Mouse (Mus musculus) embryonic facial prominence, embryonic 10.5 days (tissue): ENCODE results near the gene Mroh2a. TPM values are rescaled to one million over a fixed set of nuclear protein-coding genes. Genes with fewer than 3 reads are reported as not detected.

ENCODE experiments used
- DNase-seq: peaks from one replicate; pipeline ENCODE4 v3.0.0-alpha.2; 2017; ENCODE audit warnings: low spot score
- H3K27ac ChIP-seq: fragments of 300-500 bp; sonication (generic); replicated peaks from 2 replicates; pipeline ENCODE4 v1.5.1; 2016; ENCODE audit warnings: mild to moderate bottlenecking
- H3K27me3 ChIP-seq: fragments of 300-500 bp; sonication (generic); replicated peaks from 2 replicates; pipeline ENCODE4 v1.6.1; 2016; ENCODE audit warnings: low read depth, mild to moderate bottlenecking; ENCODE audit not compliant: poor library complexity, severe bottlenecking
- H3K36me3 ChIP-seq: fragments of 300-500 bp; sonication (generic); replicated peaks from 2 replicates; pipeline ENCODE4 v1.6.1; 2016; ENCODE audit warnings: mild to moderate bottlenecking, moderate library complexity
- H3K4me1 ChIP-seq: fragments of 300-500 bp; sonication (generic); 2 replicates; pipeline ENCODE4 v1.6.1; 2016
- H3K4me3 ChIP-seq: fragments of 300-500 bp; sonication (generic); 2 replicates; pipeline ENCODE4 v1.5.1; 2016; ENCODE audit warnings: mild to moderate bottlenecking, moderate library complexity
- H3K9me3 ChIP-seq: fragments of 300-500 bp; sonication (generic); 2 replicates; pipeline ENCODE4 v1.6.1; 2016; ENCODE audit warnings: mild to moderate bottlenecking
- WGBS: fragments of 180-500 bp; shearing (Covaris S2); methylation state at CpG from one replicate; pipeline ENCODE4 v1.1.7; 2016; 5-methylcytosine and 5-hydroxymethylcytosine counted together
- polyA plus RNA-seq: library from polyadenylated mRNA; unstranded; fragments of >200 nt; fragmentation: Nextera tagmentation; extraction: Ambion mirVana; gene quantifications from 2 replicates; pipeline ENCODE4 v1.2.1, GENCODE M21; 2016

Gene Mroh2a
- polyA plus RNA-seq, 1 experiment from 2014 or later, result 1.1 TPM

GRCm38 (mm10) chr1:88272851-88273250 is 46.1 kb downstream of the Mroh2a start:
- Histone ChIP-seq H3K36me3 (peaks cover 79% of the 10 kb centered on the region), H3K4me3 (no peak overlapping the region), H3K4me1 (peaks cover 18% of the 10 kb centered on the region), H3K27me3 (no peaks in the 10 kb centered on the region), H3K27ac (no peak overlapping the region), H3K9me3 (peaks cover 32% of the 10 kb centered on the region)
- WGBS, result 66% methylated on average over 4 of the region's 4 CpGs
- no peak for DNase-seq

DNA sequence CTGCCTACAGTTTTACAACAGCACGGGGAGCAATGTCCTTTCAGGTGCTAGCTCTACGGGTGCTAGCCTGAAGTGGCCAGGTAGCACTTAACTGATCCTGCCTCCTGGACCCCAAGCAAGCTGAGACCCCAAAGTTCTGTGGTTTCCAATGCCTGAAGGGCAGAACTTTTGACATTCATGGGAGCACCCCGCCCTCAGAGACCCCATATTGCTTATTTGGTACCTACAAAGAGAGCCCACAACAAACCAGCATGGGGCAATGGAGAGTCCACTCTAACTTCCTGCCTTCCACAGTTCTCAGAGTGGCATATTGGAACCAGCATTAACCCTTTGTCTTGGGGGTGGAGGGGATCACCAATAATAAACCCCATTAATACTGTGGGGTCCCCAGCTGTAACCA is 46.5 kb downstream of the Mroh2a start:
- Histone ChIP-seq H3K4me1 (peaks cover 18% of the 10 kb centered on the region), H3K4me3 (no peak overlapping the region), H3K27ac (no peak overlapping the region), H3K9me3 (peaks cover 36% of the 10 kb centered on the region), H3K36me3 (peaks cover 74% of the 10 kb centered on the region), H3K27me3 (no peaks in the 10 kb centered on the region)
- 96% methylated on average over 3 of the region's 3 CpGs for WGBS
- no peak for DNase-seq

- H3K27ac ChIP-seq, result no peak overlapping the region
- H3K9me3 ChIP-seq, result peaks cover 35% of the 10 kb centered on the region
- H3K27me3 ChIP-seq, result no peaks in the 10 kb centered on the region
- WGBS, result 85% methylated on average over 4 of the region's 4 CpGs
- peaks cover 18% of the 10 kb centered on the region for H3K4me1 ChIP-seq
- H3K4me3 ChIP-seq, result no peak overlapping the region
- peaks cover 69% of the 10 kb centered on the region for H3K36me3 ChIP-seq
- no peak for DNase-seq
Observed at GRCm38 (mm10) chr1:88273832-88274231, 47.0 kb downstream of the Mroh2a start.

DNA sequence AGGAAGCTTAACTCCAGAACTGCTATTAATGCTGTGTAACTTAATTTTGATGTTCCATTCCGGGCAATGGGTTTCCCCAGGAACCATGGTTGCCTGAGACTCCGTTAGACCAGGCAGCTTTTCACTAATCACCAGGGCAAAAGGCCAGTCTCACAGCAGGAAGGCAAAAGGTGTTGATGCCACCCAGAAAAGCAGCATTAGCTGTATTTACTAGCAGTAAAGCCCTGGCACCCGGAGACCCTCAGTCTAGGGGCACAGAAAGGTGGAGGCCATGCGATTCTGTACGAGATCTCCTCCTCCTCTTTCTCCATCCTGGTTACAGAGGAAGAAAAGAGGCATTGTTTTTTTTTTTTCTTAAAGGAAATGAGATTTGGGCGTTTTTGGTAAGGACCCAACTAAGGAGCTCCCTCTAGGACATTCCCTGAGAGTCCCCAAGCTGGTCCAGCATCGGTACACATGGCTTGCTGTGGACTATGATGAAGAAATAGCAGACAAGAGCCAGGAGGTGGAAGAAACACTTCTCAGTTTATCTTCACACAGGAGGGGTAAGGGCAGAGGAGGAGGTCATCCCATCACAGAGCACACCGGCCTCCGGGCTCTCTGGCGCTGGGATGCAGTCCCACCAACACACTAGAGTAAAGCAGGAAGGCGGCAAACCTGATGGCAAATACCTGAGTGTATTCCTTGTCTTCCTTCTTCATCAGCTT is 47.7 kb downstream of the Mroh2a start:
- 74% methylated on average over 11 of the region's 11 CpGs for WGBS

GRCm38 (mm10) chr1:88275078-88275680 is 48.4 kb downstream of the Mroh2a start:
- Histone ChIP-seq H3K4me3 (peak overlapping the region; percentile 59; the same call in 1 of the 2 replicates), H3K9me3 (peaks cover 33% of the 10 kb centered on the region), H3K27me3 (no peaks in the 10 kb centered on the region), H3K36me3 (peaks cover 56% of the 10 kb centered on the region), H3K4me1 (peaks cover 18% of the 10 kb centered on the region), H3K27ac (no peak overlapping the region)
- DNase-seq, result no peak
- 70% methylated on average over 13 of the region's 13 CpGs for WGBS

More for the DNA sequence above, 47.7 kb downstream of the Mroh2a start:
- no peak for DNase-seq
- Histone ChIP-seq H3K4me1 (peaks cover 18% of the 10 kb centered on the region), H3K27ac (no peak overlapping the region), H3K9me3 (peaks cover 35% of the 10 kb centered on the region), H3K27me3 (no peaks in the 10 kb centered on the region), H3K4me3 (no peak overlapping the region), H3K36me3 (peaks cover 62% of the 10 kb centered on the region)

- WGBS, result 71% methylated on average over 13 of the region's 13 CpGs
- Histone ChIP-seq H3K36me3 (peaks cover 51% of the 10 kb centered on the region), H3K27ac (peak overlapping the region; percentile 89), H3K27me3 (no peaks in the 10 kb centered on the region), H3K4me1 (peaks cover 18% of the 10 kb centered on the region), H3K9me3 (peaks cover 36% of the 10 kb centered on the region), H3K4me3 (peak overlapping the region; percentile 59)
- DNase-seq, result no peak
Observed at GRCm38 (mm10) chr1:88275698-88276523, 49.1 kb downstream of the Mroh2a start.

DNA sequence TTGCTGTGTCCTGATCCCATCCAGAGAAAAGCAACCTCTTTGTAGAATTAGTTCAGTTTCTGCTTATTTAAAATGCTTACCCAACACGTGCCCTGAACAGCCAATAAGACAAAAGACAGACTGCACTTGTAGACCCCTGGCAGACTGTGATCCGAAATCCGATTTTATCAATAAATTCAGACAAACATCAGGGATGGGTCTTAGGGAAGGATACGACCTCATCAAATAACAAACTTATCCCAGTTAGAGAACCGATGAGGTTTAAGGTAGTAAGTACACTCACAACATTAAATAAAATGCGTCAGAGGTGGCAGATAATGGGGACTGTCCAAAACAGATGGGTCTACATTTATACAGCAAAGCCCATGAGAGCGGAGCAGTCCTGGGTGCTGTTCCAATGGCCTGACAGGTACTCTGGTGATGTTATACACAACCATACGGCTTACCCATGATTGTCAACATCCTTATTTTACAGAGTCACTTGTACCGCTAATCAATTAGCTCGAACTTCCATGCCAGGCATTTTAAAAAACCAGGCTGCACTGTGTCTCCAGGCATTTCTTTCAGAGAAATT is 49.8 kb downstream of the Mroh2a start:
- DNase-seq, result no peak
- H3K9me3 ChIP-seq, result peaks cover 40% of the 10 kb centered on the region
- H3K27me3 ChIP-seq, result no peaks in the 10 kb centered on the region
- peak overlapping the region; percentile 89 for H3K27ac ChIP-seq
- H3K4me3 ChIP-seq, result peak overlapping the region; percentile 59
- WGBS, result 39% methylated on average over 10 of the region's 10 CpGs
- peaks cover 18% of the 10 kb centered on the region for H3K4me1 ChIP-seq
- H3K36me3 ChIP-seq, result peaks cover 45% of the 10 kb centered on the region

DNA sequence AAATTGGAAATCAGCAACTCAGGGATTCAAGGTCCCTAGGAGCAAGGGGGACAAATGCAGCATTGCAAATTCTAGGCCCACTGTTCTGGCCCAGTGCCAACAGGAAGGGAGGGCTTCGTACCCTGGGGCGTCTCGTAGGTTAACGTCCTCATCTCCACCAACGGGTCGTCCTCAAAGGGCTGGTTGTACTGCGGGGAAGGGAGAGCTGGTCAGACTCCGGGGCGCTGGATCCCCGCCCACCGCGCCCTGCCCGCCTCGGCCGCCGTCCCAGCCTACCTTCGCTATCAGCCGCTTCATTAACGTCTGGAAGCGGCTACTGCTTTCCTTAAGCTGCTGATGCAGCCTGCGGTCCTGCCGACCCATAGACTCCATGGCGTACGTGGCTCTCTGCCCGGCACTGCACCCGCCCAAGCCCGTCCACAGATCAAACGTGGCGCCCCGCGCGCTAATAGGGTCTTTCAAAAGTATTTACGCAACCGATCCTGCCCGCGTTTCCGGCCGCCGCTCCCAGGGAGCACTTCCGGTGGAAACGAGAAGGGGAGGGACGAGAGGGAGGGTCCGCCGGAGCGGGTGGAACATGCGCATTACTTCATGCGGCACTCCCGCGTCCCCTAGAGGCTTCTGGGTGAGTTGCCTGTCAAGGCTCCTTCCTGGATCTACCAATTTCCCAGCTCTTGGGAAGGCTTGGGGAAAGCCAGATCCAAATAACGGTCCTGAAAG is 50.5 kb downstream of the Mroh2a start, which contains the start of the genes Hjurp and Trpm8:
Gene Hjurp, minus strand, starts transcription at position 536 of the 720 bp plus-strand sequence.
Gene Trpm8, plus strand, starts transcription at position 564 of the 720 bp plus-strand sequence.
- peaks cover 46% of the 10 kb centered on the region for H3K9me3 ChIP-seq
- under 1% methylated on average over 50 of the region's 50 CpGs for WGBS

DNA sequence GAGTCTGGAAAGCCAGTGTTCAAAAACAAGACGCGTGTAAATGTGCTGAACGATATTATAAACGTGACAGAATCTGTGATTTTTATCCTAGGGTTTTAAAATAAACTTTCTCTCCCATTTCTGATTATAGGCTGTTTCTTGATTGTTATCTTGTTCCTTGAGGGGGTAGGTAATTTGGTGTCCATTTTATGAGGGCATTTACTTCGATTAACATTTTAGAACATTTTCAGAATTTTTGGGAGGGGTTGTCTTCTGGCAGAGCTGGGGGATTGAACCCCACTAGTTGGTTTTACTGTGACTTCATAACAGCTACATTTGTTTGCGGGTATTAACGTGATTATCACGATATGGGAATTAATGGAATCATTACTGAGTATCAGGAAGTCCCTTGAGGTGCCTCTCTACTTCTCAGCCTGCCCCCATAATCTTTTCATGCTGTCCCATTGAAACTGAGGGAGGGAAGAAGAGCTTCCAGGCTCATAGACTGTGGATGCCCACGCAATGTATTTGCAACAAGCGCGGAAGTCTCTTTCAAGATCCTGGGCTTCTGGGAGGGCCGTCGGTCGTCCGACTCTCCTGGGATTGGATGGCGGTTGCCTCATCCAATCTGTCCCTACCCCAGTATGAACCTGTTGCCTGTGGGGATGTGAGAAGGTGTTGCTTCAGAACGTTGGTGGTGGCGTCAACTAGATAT is 51.2 kb downstream of the Mroh2a start:
- peaks cover 49% of the 10 kb centered on the region for H3K9me3 ChIP-seq
- peaks cover 18% of the 10 kb centered on the region for H3K4me1 ChIP-seq
- DNase-seq, result no peak
- peak overlapping the region; percentile 59 for H3K4me3 ChIP-seq
- H3K27ac ChIP-seq, result peak overlapping the region; percentile 89
- WGBS, result 68% methylated on average over 18 of the region's 18 CpGs
- peaks cover 31% of the 10 kb centered on the region for H3K36me3 ChIP-seq
- H3K27me3 ChIP-seq, result no peaks in the 10 kb centered on the region

More for the DNA sequence above, 50.5 kb downstream of the Mroh2a start, which contains the start of the genes Hjurp and Trpm8:
- no peaks in the 10 kb centered on the region for H3K27me3 ChIP-seq
- DNase-seq, result peak; percentile 100
- peaks cover 39% of the 10 kb centered on the region for H3K36me3 ChIP-seq
- H3K27ac ChIP-seq, result peak within 1 kb of the TSS; percentile 89
- peaks cover 18% of the 10 kb centered on the region for H3K4me1 ChIP-seq
- H3K4me3 ChIP-seq, result peak within 1 kb of the TSS; percentile 59

DNA sequence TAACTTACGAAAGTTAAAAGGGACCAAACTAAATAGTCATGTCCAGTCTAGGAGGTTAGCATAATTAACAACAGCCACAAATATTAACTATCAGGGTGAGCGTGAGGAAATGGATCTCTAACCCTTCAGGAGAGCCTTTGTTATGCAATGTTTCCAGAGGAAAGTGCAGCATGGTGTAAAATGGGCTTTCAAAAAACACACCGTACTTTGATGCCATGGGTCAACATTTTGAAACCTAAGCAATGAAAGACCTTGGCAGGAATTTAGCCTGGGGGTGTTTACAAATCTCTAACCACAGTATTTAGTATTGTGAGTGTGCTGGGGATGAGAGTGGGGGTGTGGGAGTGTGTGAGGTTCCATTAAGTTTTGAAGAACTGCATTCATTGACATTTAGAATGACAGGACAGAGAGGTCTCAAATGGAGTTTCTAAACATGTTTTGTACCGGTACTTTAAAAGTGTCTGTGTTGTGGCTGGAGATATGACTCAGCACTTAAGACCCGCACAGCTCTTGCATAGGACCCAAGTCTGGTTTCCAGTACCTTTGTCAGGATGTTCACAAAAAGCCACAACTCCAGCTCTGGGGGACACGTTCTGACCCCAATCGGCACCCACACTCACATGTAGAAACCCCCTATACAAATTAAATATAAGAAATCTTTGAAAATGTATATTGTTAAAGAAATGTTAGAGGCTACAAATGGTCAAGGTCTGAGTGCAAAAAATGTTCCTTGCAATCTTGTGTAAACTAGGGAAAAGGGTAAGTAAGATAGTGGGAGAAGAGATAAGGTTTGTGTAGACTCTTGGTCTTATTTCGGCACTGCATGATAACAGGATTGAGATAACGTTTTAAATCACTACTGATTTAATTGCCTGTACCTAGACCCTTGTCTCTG is 52.6 kb downstream of the Mroh2a start:
- Histone ChIP-seq H3K27ac (no peak overlapping the region), H3K4me1 (peaks cover 18% of the 10 kb centered on the region), H3K4me3 (no peak overlapping the region), H3K9me3 (peaks cover 63% of the 10 kb centered on the region), H3K27me3 (no peaks in the 10 kb centered on the region), H3K36me3 (peaks cover 18% of the 10 kb centered on the region)
- DNase-seq, result no peak
- WGBS, result 67% methylated on average over 9 of the region's 9 CpGs
